Mouse (Mus musculus) neural tube, embryonic 14.5 days (tissue): ENCODE measurements around the gene Cenpe. TPM values are rescaled to one million over a fixed set of nuclear protein-coding genes. Genes with fewer than 3 reads are reported as not detected.
"Not testable (repeated sequence)": the region's sequence is repeated elsewhere in the genome, so short reads cannot be mapped to it uniquely, and the experiment has no call there.

Experiments used
- ATAC-seq: fragments of 200-750 bp; cut with Nextera tagmentation; 2 replicates; pipeline ENCODE4 v1.8.0; 2017; ENCODE audit warnings: low read depth, mild to moderate bottlenecking, moderate TSS enrichment, moderate library complexity
- H3K27ac ChIP-seq: fragments of 300-500 bp; sonication (generic); 2 replicates; pipeline ENCODE4 v1.5.1; 2014; ENCODE audit warnings: low read depth, mild to moderate bottlenecking, control low read depth, low read length, moderate library complexity, mixed read lengths
- H3K27me3 ChIP-seq: fragments of 300-500 bp; sonication (generic); 2 replicates; pipeline ENCODE4 v1.6.1; 2014; ENCODE audit warnings: low read length; ENCODE audit not compliant: control insufficient read depth, insufficient read depth
- H3K36me3 ChIP-seq: fragments of 300-500 bp; sonication (generic); 2 replicates; pipeline ENCODE4 v1.6.1; 2014; ENCODE audit warnings: low read length, mixed read lengths; ENCODE audit not compliant: control insufficient read depth, insufficient read depth
- H3K4me1 ChIP-seq: fragments of 300-500 bp; sonication (generic); 2 replicates; pipeline ENCODE4 v1.6.1; 2014; ENCODE audit warnings: low read length; ENCODE audit not compliant: control insufficient read depth, insufficient read depth
- H3K4me2 ChIP-seq: fragments of 300-500 bp; sonication (generic); 2 replicates; pipeline ENCODE4 v1.6.1; 2014; ENCODE audit warnings: mild to moderate bottlenecking, low read depth, low read length, control low read depth
- H3K4me3 ChIP-seq: fragments of 300-500 bp; sonication (generic); 2 replicates; pipeline ENCODE4 v1.5.1; 2014; ENCODE audit warnings: low read depth, low read length, control low read depth, mixed read lengths
- H3K9ac ChIP-seq: fragments of 300-500 bp; sonication (generic); replicated peaks from 2 replicates; pipeline ENCODE4 v1.6.1; 2014; ENCODE audit warnings: low read depth, mild to moderate bottlenecking, control low read depth, low read length, mixed read lengths
- H3K9me3 ChIP-seq: fragments of 300-500 bp; sonication (generic); 2 replicates; pipeline ENCODE4 v1.6.1; 2016; ENCODE audit warnings: low read length; ENCODE audit not compliant: control insufficient read depth
- WGBS: fragments of 180-500 bp; shearing (Covaris S2); extraction: QIAGEN DNeasy Blood & Tissue Kit; methylation state at CpG from one replicate; pipeline ENCODE4 v1.1.7; 2014; 5-methylcytosine and 5-hydroxymethylcytosine counted together
- polyA plus RNA-seq: library from polyadenylated mRNA; unstranded; fragments of >200 nt; fragmentation: Nextera tagmentation; extraction: Ambion mirVana; gene quantifications from 2 replicates; pipeline ENCODE4 v1.2.1, GENCODE M21; 2014

Cenpe gene
- 2.8 and 4.0 TPM in 2 replicates for polyA plus RNA-seq

DNA sequence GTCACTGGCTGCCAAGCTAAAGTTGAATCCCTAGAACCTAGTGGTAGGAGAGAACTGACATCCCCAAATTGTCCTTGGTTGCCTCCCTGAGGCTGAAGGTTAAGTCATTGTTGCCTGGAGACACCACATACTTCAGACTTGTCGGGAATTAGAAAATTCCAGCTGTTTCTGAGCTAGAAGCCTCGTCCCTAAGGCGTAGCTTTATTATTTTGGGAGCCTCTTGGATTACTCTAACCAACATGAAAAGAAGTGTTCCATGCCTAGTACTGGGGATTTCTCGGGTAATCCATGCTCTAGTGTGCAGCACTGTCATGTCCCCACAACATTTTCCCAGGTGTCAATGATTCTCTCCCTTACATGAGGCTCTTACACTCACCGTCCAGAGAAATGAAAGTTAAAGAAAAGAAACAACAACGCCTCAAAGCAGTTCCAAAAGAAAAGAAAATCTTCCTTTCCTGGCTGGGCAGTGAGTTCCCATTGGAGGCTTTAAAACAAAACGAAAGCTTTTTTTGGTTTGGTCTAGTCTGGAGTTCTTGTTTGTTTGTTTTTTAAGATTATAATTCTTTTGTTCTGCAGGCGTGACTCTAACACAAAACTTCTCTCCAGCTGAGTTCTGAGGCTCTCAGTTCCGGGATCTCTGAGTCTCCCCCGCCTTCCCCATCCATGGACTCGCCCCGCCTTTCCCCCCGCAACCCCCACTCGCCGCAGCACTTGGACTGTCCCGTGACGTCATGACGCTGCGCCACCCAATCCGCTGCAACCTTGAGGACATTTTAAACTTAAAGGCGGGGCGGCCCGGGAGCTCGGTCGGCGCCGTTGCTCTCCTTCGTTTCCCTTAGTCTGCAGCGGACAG is at the start of gene Cenpe:
TSS of gene Cenpe (plus strand) at position 733 of the 853 bp plus-strand sequence.
- no peaks in the 10 kb centered on the region for H3K9me3 ChIP-seq
- no peaks in the 10 kb centered on the region for H3K27me3 ChIP-seq
- H3K27ac ChIP-seq, result no peak within 1 kb of the TSS
- peak within 1 kb of the TSS; percentile 30; the same call in 1 of the 2 replicates for H3K9ac ChIP-seq
- 6% methylated on average over 29 of the region's 29 CpGs for WGBS
- 0 out of 2 replicates have a peak, but pooled peaks cover 7% of the 10 kb centered on the region for H3K4me1 ChIP-seq
- H3K4me3 ChIP-seq, result peak within 1 kb of the TSS; percentile 80
- no peaks in the 10 kb centered on the region for H3K36me3 ChIP-seq
- ATAC-seq, result peak; percentile 98
- H3K4me2 ChIP-seq, result peak within 1 kb of the TSS; percentile 85

DNA sequence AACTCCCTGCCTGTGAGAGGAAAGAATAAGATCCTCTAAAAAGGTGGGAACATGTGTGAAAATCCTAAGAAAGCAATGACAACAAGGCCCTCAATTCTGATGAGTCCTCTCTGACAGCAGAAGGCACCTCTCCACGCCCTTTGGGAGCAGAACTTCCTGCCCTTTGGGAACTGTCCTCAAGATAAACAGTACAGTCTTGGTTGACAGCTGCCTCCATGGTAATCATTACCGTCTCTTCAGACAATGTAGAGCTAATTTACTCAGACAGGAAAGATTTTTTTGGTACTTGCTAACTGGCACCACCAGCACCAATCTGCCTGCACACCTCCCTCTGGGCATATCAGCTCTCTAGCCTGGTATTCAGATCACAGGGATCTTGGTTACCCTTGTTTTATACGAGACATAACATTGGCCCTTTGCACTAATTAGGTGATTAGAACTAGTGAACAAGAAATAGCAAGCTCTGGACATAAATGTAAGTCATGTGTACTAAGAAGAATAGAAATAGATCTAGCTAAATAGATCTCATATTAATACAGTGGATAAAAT is 40.4 kb upstream of the Cenpe start:
- H3K4me1 ChIP-seq, result no peaks in the 10 kb centered on the region
- H3K9me3 ChIP-seq, result no peaks in the 10 kb centered on the region
- no peak overlapping the region for H3K27ac ChIP-seq
- 61% methylated on average over 3 of the region's 3 CpGs for WGBS
- no peaks in the 10 kb centered on the region for H3K27me3 ChIP-seq
- H3K4me2 ChIP-seq, result no peak overlapping the region
- no peak overlapping the region for H3K9ac ChIP-seq
- no peak overlapping the region for H3K4me3 ChIP-seq
- no peak for ATAC-seq
- H3K36me3 ChIP-seq, result no peaks in the 10 kb centered on the region

GRCm38 (mm10) chr3:135191861-135192260 is 20.5 kb upstream of the Cenpe start:
- H3K4me1 ChIP-seq, result no peaks in the 10 kb centered on the region
- H3K4me3 ChIP-seq, result no peak overlapping the region
- H3K9ac ChIP-seq, result no peak overlapping the region
- H3K4me2 ChIP-seq, result no peak overlapping the region
- ATAC-seq, result no peak
- no peaks in the 10 kb centered on the region for H3K36me3 ChIP-seq
- H3K27ac ChIP-seq, result no peak overlapping the region
- 88% methylated on average over 6 of the region's 6 CpGs for WGBS
- H3K9me3 ChIP-seq, result no peaks in the 10 kb centered on the region
- no peaks in the 10 kb centered on the region for H3K27me3 ChIP-seq

- H3K36me3 ChIP-seq, H3K27me3 ChIP-seq, H3K9me3 ChIP-seq, H3K9ac ChIP-seq, H3K4me1 ChIP-seq, H3K4me2 ChIP-seq, ATAC-seq, H3K27ac ChIP-seq, H3K4me3 ChIP-seq: not testable (repeated sequence)
- 81% methylated on average over 2 of the region's 2 CpGs for WGBS
Observed at GRCm38 (mm10) chr3:135198051-135198450, 14.3 kb upstream of the Cenpe start.

GRCm38 (mm10) chr3:135200409-135201303 is 11.7 kb upstream of the Cenpe start:
- H3K36me3 ChIP-seq, result no peaks in the 10 kb centered on the region
- H3K4me1 ChIP-seq, result no peaks in the 10 kb centered on the region
- H3K27ac ChIP-seq, result no peak overlapping the region
- H3K9me3 ChIP-seq, result no peaks in the 10 kb centered on the region
- WGBS, result 90% methylated on average over 17 of the region's 17 CpGs
- no peaks in the 10 kb centered on the region for H3K27me3 ChIP-seq
- no peak overlapping the region for H3K9ac ChIP-seq
- no peak overlapping the region for H3K4me2 ChIP-seq
- no peak for ATAC-seq
- H3K4me3 ChIP-seq, result no peak overlapping the region

DNA sequence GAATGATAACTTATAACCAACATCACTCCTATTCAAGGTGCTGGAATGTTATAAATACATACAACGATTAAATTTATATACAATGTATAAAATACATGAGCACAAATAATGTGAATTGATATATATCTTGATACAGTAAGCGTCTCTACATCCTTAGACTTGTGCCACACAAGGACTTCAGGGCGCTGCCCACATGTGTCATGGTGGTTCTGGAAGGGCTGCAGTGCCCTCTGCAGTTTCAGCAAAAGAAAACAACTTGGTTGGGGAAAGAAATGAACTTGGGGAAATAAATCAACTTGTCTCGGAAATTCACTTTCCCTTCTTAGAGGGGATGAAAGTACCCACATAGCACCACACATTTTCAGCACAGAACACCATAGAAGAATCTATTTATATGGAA is 5.7 kb upstream of the Cenpe start:
- H3K4me3 ChIP-seq, result no peak overlapping the region
- H3K4me2 ChIP-seq, result no peak overlapping the region
- 40% methylated on average over 4 of the region's 4 CpGs for WGBS
- H3K36me3 ChIP-seq, result no peaks in the 10 kb centered on the region
- 0 out of 2 replicates have a peak, but pooled peaks cover under 1% of the 10 kb centered on the region for H3K4me1 ChIP-seq
- H3K27ac ChIP-seq, result no peak overlapping the region
- no peaks in the 10 kb centered on the region for H3K9me3 ChIP-seq
- no peak overlapping the region for H3K9ac ChIP-seq
- peak; percentile 74; the same call in 1 of the 2 replicates for ATAC-seq
- no peaks in the 10 kb centered on the region for H3K27me3 ChIP-seq

DNA sequence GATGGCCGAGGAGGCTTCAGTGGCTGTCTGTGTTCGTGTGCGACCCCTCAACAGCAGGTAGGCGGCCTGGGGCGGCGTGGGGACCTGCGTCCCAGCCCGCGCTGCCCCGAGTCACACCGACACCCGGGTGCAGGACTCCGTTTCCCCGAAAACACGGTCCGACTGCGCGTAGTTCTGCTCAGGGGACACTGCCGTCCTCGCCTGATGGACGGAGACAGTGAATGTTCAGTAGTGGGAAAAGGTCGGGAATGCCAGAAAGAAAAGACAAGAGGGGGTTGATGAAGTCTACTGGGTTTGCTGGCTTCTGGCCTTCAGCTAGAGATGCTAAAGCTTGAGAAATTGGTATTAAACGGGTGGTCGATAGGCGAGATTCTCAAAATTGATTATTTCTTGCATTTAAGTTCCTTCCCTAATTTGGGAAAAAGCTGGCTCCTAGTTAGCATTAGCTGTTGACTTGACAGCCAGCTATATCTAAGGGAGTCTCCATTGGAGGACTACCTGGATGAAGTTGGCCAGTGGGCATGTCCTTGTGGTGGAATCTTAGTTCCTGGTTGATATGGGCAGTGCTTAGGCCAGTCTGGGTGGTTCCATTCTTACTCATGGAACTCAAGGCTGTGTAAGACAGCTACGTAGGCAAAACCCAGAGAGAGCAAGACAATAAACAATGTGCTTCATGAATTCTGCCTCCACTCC is 467 bp downstream of the Cenpe start:
- Histone ChIP-seq H3K27ac (no peak overlapping the region), H3K27me3 (no peaks in the 10 kb centered on the region), H3K9ac (0 out of 2 replicates have a peak overlapping the region, but pooled peaks have one; percentile 30), H3K4me1 (0 out of 2 replicates have a peak, but pooled peaks cover 7% of the 10 kb centered on the region), H3K9me3 (no peaks in the 10 kb centered on the region), H3K4me3 (peak overlapping the region; percentile 80), H3K4me2 (peak overlapping the region; percentile 85), H3K36me3 (no peaks in the 10 kb centered on the region)
- no peak for ATAC-seq
- WGBS, result under 1% methylated on average over 26 of the region's 26 CpGs

GRCm38 (mm10) chr3:135232058-135232457 is 19.7 kb downstream of the Cenpe start:
- H3K4me1 ChIP-seq, result no peaks in the 10 kb centered on the region
- H3K27me3 ChIP-seq, result no peaks in the 10 kb centered on the region
- no peaks in the 10 kb centered on the region for H3K9me3 ChIP-seq
- no peak overlapping the region for H3K4me3 ChIP-seq
- WGBS, result 87% methylated on average over 3 of the region's 3 CpGs
- no peak overlapping the region for H3K4me2 ChIP-seq
- H3K27ac ChIP-seq, result no peak overlapping the region
- no peaks in the 10 kb centered on the region; the same call in 1 of the 2 replicates for H3K36me3 ChIP-seq
- ATAC-seq, result no peak
- H3K9ac ChIP-seq, result no peak overlapping the region
